Mouse (Mus musculus): ENCODE data around the gene Slc4a4. TPM values are rescaled to one million over a fixed set of nuclear protein-coding genes. Genes with fewer than 3 reads are reported as not detected.

Gene Slc4a4
- polyA plus RNA-seq, 1 experiment = 49.3 TPM

GRCm38 (mm10) chr5:89221658-89222057 is 335.0 kb downstream of the Slc4a4 start:
- H3K27ac ChIP-seq (replicated peaks; ENCODE audit: low read depth, low read length) = no peak overlapping the region
- no peaks in the 10 kb centered on the region for H3K4me1 ChIP-seq (ENCODE audit: control insufficient read depth, insufficient read depth, insufficient read length, low read length)

DNA sequence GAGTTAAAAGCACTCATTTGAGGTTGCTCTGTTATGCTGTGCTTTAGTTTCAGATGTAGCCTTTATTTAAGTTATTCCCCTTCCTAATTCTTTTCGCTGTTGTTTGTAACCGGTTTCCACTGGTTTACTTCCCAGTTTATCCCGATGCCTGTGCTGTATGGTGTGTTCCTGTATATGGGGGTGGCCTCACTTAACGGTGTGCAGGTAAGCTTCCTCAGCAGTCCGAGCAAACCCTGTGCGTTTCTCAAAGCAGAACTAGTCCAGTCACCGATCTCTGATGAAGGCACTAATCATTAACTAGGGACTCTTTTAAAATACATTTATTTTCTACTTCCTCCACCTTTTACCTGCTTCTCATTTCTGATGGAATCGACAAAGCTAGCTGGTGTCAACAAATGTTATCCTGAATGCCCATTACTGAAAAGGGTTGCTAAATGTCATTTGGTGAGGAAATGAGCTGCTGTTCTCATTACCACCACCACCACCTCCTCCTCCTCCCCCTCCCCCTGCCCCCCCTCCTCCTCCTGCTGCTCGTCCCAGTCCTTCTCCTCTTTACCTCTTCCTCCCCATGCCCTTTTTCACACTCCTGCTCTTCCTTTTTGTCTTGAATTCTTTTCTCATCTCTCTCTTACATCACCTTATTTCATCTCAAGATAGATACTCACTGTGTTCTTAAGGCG is 336.6 kb downstream of the Slc4a4 start:
- Histone ChIP-seq H3K4me1 (ENCODE audit: control insufficient read depth, insufficient read depth, insufficient read length, low read length) (no peaks in the 10 kb centered on the region), H3K27ac (replicated peaks; ENCODE audit: low read depth, low read length) (no peak overlapping the region), H3K4me3 (ENCODE audit: insufficient read depth, low read depth, low read length) (no peak overlapping the region)

More at GRCm38 (mm10) chr5:89221658-89222057, 335.0 kb downstream of the Slc4a4 start:
- no peak overlapping the region for H3K4me3 ChIP-seq (ENCODE audit: insufficient read depth, low read depth, low read length)

DNA sequence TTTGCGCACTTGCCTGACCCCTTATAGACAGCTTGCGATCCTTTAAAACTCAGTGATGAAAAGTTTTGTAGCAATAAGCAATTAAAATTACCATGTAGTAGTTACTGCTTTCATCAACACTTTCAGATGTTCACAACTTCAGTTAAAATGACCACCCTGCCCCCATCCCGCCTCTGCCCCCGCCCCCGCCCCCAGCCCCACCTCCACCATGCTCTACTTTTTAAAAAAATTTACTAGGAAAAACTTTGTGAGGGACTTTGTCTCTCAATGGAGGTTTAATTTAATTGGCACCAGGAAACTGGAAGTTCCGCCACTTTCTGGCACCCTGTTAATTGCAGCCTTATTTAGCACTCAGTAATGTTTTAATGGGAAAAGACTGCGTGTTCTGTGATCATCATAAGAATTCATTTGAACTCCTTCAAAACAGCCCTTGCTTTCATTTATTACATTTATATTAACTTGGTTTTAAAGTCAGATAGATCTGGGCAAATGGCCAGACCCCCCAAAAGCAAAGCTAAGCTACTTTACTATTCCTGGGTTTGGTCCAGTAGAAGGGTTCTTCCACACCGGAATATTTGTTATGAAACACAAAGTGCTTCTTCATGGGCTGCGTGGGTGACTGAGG is 337.2 kb downstream of the Slc4a4 start:
- no peak overlapping the region for H3K27ac ChIP-seq (replicated peaks; ENCODE audit: low read depth, low read length)
- H3K4me1 ChIP-seq (ENCODE audit: control insufficient read depth, insufficient read depth, insufficient read length, low read length) = no peaks in the 10 kb centered on the region

DNA sequence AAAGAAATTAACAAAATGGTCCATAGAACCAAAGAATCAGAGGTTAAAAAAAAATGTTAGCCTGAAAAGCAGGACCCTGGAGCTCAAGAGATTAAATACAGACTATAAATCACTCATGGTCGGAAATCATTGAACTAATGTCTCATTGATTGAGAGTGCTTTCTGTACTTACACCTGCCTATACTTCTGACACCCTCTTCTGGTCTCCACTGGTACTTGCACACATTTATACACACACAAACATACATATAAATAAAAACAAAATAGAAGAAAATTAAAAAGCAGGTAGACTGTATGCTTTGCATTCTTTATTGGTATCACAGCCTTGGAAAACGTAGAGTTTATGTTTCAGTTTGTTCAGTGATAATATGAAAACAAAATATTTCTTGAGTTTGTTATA is 341.3 kb downstream of the Slc4a4 start:
- H3K4me3 ChIP-seq (ENCODE audit: insufficient read depth, low read depth, low read length) = no peak overlapping the region
- H3K4me1 ChIP-seq (ENCODE audit: control insufficient read depth, insufficient read depth, insufficient read length, low read length) = no peaks in the 10 kb centered on the region
- no peak overlapping the region for H3K27ac ChIP-seq (replicated peaks; ENCODE audit: low read depth, low read length)

More for the DNA sequence above, 337.2 kb downstream of the Slc4a4 start:
- no peak overlapping the region for H3K4me3 ChIP-seq (ENCODE audit: insufficient read depth, low read depth, low read length)

DNA sequence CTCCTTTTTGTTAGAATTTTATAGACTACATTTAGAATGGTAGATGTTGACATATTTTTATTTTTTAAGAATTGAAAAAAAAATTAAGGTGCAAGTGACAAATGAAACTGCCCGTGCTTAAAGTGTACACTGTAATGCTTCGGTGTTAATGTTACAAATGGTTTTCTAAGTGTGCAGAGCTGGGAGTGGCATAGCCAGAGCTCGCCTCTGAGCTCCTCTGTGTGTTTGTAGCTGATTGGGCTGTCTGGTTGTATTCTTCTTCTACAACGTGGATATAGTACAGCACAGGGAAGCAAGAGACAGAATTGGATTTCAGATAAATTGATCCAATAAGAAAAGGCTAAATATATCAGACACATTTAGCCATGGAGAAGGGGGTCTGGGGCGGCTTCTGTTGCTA is 343.0 kb downstream of the Slc4a4 start:
- H3K27ac ChIP-seq (replicated peaks; ENCODE audit: low read depth, low read length) = no peak overlapping the region
- H3K4me3 ChIP-seq (ENCODE audit: insufficient read depth, low read depth, low read length) = no peak overlapping the region
- H3K4me1 ChIP-seq (ENCODE audit: control insufficient read depth, insufficient read depth, insufficient read length, low read length) = no peaks in the 10 kb centered on the region

DNA sequence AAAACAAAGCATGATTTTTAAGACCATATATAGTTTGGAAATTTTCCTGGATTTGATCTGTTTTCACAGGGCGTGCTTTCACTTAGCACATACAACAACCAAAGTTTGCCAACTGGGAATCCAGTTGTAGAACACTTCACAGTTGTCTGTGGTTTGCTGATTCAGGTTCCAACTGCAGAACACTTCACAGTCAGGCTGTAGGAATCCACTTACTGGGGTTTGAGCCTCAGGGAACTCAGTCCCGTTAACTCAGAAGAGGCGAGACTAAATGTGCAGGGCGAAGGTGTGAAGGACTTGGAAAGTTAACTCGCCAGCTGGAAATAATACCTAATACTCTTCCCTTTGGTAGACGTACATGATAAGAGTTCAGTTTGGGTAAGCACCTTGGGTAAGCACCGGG is 345.7 kb downstream of the Slc4a4 start:
- Histone ChIP-seq H3K27ac (replicated peaks; ENCODE audit: low read depth, low read length) (no peak overlapping the region), H3K4me3 (ENCODE audit: insufficient read depth, low read depth, low read length) (no peak overlapping the region), H3K4me1 (ENCODE audit: control insufficient read depth, insufficient read depth, insufficient read length, low read length) (no peaks in the 10 kb centered on the region)

- no peaks in the 10 kb centered on the region; the same call in 1 of the 2 replicates for H3K4me1 ChIP-seq (ENCODE audit: control insufficient read depth, insufficient read depth, insufficient read length, low read length)
- no peak overlapping the region for H3K4me3 ChIP-seq (ENCODE audit: insufficient read depth, low read depth, low read length)
- H3K27ac ChIP-seq (replicated peaks; ENCODE audit: low read depth, low read length) = no peak overlapping the region
These were observed 365.2 kb downstream of the Slc4a4 start for GRCm38 (mm10) chr5:89251806-89252205.

- Histone ChIP-seq H3K27ac (replicated peaks; ENCODE audit: low read depth, low read length) (no peak overlapping the region), H3K4me3 (ENCODE audit: insufficient read depth, low read depth, low read length) (no peak overlapping the region), H3K4me1 (ENCODE audit: control insufficient read depth, insufficient read depth, insufficient read length, low read length) (no peaks in the 10 kb centered on the region)
These were observed 373.3 kb downstream of the Slc4a4 start for GRCm38 (mm10) chr5:89259804-89260492.

GRCm38 (mm10) chr5:89277049-89277448 is 390.4 kb downstream of the Slc4a4 start:
- H3K4me1 ChIP-seq (ENCODE audit: control insufficient read depth, insufficient read depth, insufficient read length, low read length) = no peaks in the 10 kb centered on the region
- no peak overlapping the region for H3K27ac ChIP-seq (replicated peaks; ENCODE audit: low read depth, low read length)
- H3K4me3 ChIP-seq (ENCODE audit: insufficient read depth, low read depth, low read length) = no peak overlapping the region

DNA sequence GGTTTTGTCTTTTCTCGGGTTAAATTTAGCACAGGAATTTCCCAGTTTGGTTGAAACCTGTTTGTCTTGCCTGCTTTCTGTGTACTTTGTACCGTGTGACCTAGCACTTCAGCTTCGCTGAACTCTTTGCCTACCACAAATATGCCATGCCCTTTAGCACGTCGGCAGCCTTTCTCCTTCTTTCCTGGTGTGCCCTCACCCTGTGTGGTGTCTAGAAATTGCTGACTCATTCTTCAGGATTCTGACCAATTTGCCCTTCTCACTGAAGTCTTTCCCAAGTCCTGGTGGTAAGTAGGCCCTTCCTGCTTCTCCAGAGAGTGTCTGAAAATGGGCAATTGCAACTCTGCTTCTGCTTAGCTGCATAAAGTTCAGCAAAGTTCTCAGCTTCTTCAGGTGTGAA is 391.0 kb downstream of the Slc4a4 start:
- Histone ChIP-seq H3K4me3 (ENCODE audit: insufficient read depth, low read depth, low read length) (no peak overlapping the region), H3K4me1 (ENCODE audit: control insufficient read depth, insufficient read depth, insufficient read length, low read length) (no peaks in the 10 kb centered on the region), H3K27ac (replicated peaks; ENCODE audit: low read depth, low read length) (0 out of 2 replicates have a peak overlapping the region, but pooled peaks have one; percentile 20)

GRCm38 (mm10) chr5:89278309-89278708 is 391.7 kb downstream of the Slc4a4 start:
- H3K4me1 ChIP-seq (ENCODE audit: control insufficient read depth, insufficient read depth, insufficient read length, low read length) = no peaks in the 10 kb centered on the region
- H3K4me3 ChIP-seq (ENCODE audit: insufficient read depth, low read depth, low read length) = no peak overlapping the region
- H3K27ac ChIP-seq (replicated peaks; ENCODE audit: low read depth, low read length) = no peak overlapping the region

GRCm38 (mm10) chr5:89280312-89280863 is 393.8 kb downstream of the Slc4a4 start:
- no peak overlapping the region for H3K4me3 ChIP-seq (ENCODE audit: insufficient read depth, low read depth, low read length)
- H3K27ac ChIP-seq (replicated peaks; ENCODE audit: low read depth, low read length) = no peak overlapping the region
- no peaks in the 10 kb centered on the region for H3K4me1 ChIP-seq (ENCODE audit: control insufficient read depth, insufficient read depth, insufficient read length, low read length)

Other genes starting within 250 kb of the Slc4a4 start
- gene Grsf1, start 210.6 kb upstream of the Slc4a4 start, polyA plus RNA-seq (2012; ENCODE audit: insufficient read depth, insufficient read length, missing spikeins) = 141 and 153 TPM in 2 replicates
- 13.9 and 26.0 TPM in 2 replicates for gene Mob1b, start 166.0 kb upstream of the Slc4a4 start, polyA plus RNA-seq (2012; ENCODE audit: insufficient read depth, insufficient read length, missing spikeins)
- gene Dck, start 121.8 kb upstream of the Slc4a4 start, polyA plus RNA-seq (2012; ENCODE audit: insufficient read depth, insufficient read length, missing spikeins) = 4.4 and 4.5 TPM in 2 replicates